Mouse (Mus musculus) heart, embryonic 10.5 days (tissue): ENCODE results near the gene Ltb4r1. TPM values are rescaled to one million over a fixed set of nuclear protein-coding genes. Genes with fewer than 3 reads are reported as not detected.
A peak's percentile ranks its signal among the peaks of the same experiment; 100 is the strongest.

Source experiments
- DNase-seq: peaks from one replicate; pipeline ENCODE4 v3.0.0-alpha.2; 2017; ENCODE audit warnings: low spot score
- H3K27ac ChIP-seq: fragments of 300-500 bp; sonication (generic); 2 replicates; pipeline ENCODE4 v1.5.1; 2016; ENCODE audit warnings: mild to moderate bottlenecking
- H3K27me3 ChIP-seq: fragments of 300-500 bp; sonication (generic); 2 replicates; pipeline ENCODE4 v1.6.1; 2016; ENCODE audit warnings: mild to moderate bottlenecking; ENCODE audit not compliant: poor library complexity, insufficient read depth, severe bottlenecking
- H3K36me3 ChIP-seq: fragments of 300-500 bp; sonication (generic); 2 replicates; pipeline ENCODE4 v1.6.1; 2016; ENCODE audit warnings: mild to moderate bottlenecking, moderate library complexity
- H3K4me1 ChIP-seq: fragments of 300-500 bp; sonication (generic); 2 replicates; pipeline ENCODE4 v1.6.1; 2016; ENCODE audit warnings: mild to moderate bottlenecking
- H3K4me3 ChIP-seq: fragments of 300-500 bp; sonication (generic); 2 replicates; pipeline ENCODE4 v1.5.1; 2016; ENCODE audit warnings: mild to moderate bottlenecking, moderate library complexity
- H3K9me3 ChIP-seq: fragments of 300-500 bp; sonication (generic); 2 replicates; pipeline ENCODE4 v1.6.1; 2016; ENCODE audit warnings: mild to moderate bottlenecking, moderate library complexity
- WGBS: fragments of 180-500 bp; shearing (Covaris S2); methylation state at CpG from one replicate; pipeline ENCODE4 v1.1.7; 2016; 5-methylcytosine and 5-hydroxymethylcytosine counted together
- polyA plus RNA-seq: library from polyadenylated mRNA; unstranded; fragments of >200 nt; fragmentation: Nextera tagmentation; extraction: Ambion mirVana; gene quantifications from 2 replicates; pipeline ENCODE4 v1.2.1, GENCODE M21; 2016

Ltb4r1 gene
- polyA plus RNA-seq, 1 experiment from 2014 or later: 0.79 TPM

DNA sequence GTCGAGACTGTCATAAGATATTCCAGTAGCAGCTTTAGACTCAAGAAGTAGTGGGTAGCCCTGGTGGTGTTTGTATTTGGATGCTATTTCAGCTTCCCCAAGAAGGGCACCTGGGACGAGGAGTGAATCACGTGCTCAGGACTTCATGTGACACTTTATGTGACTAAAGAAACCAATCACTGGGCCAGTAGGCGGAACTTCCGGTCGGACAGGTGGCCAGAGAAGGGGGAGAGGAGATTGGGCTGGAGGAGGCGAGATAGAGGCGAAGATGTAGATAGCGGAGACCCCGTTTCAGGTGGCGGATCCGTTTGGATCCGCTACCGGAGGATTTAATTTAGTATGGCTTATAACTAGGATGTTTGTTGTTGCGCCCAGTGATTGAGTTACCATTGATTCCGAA, 49.1 kb downstream of the Ltb4r1 start:
- no peak for DNase-seq
- H3K27me3 ChIP-seq: no peaks in the 10 kb centered on the region
- H3K4me3 ChIP-seq: peak overlapping the region; percentile 62
- WGBS: 23% methylated on average over 16 of the region's 16 CpGs
- no peaks in the 10 kb centered on the region for H3K4me1 ChIP-seq
- no peaks in the 10 kb centered on the region for H3K36me3 ChIP-seq
- H3K27ac ChIP-seq: peak overlapping the region; percentile 80
- H3K9me3 ChIP-seq: no peaks in the 10 kb centered on the region

DNA sequence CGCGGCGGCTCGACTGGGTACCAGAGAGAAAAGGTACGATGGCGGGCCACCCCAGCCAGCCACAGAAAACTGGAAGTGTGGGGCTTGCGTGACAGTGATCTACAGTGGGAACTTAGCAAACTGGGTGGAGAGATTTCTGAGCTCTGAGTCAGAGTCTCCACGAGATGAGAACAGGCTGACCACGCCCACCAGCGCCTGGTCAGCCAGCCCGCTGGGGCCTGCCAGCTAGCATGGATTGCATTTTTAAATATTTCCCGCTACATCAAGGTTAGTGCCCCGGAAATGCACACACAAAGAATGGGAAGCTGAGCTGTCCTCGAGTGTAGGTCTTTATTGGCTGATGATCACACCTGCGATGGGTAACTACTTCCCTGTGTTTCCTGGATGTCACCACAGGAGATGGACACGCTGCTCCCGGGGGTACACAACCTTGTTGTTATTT, 49.6 kb downstream of the Ltb4r1 start:
- peak overlapping the region; percentile 62 for H3K4me3 ChIP-seq
- WGBS: 24% methylated on average over 17 of the region's 17 CpGs
- H3K27ac ChIP-seq: peak overlapping the region; percentile 80
- no peak for DNase-seq
- H3K9me3 ChIP-seq: no peaks in the 10 kb centered on the region
- no peaks in the 10 kb centered on the region for H3K27me3 ChIP-seq
- no peaks in the 10 kb centered on the region for H3K4me1 ChIP-seq
- no peaks in the 10 kb centered on the region for H3K36me3 ChIP-seq

Other genes with a start within 250 kb of the Ltb4r1 start
- gene Nrl, start 241.0 kb upstream of the Ltb4r1 start, polyA plus RNA-seq: not detected in 2 replicates
- gene Pck2, start 225.7 kb upstream of the Ltb4r1 start, polyA plus RNA-seq: 31.5 and 32.5 TPM in 2 replicates
- gene Dcaf11, start 206.0 kb upstream of the Ltb4r1 start, polyA plus RNA-seq: 69.9 and 75.2 TPM in 2 replicates
- gene A730061H03Rik, start 205.6 kb upstream of the Ltb4r1 start, polyA plus RNA-seq: 1.3 TPM in 1 of 2 replicates, not detected in the other
- gene Fitm1, start 190.3 kb upstream of the Ltb4r1 start, polyA plus RNA-seq: 74.6 and 136 TPM in 2 replicates
- gene Psme1, start 187.8 kb upstream of the Ltb4r1 start, polyA plus RNA-seq: 173 and 196 TPM in 2 replicates
- 17.1 and 22.1 TPM in 2 replicates for gene Emc9, start 180.7 kb upstream of the Ltb4r1 start, polyA plus RNA-seq
- gene Psme2, start 174.8 kb upstream of the Ltb4r1 start, polyA plus RNA-seq: 188 and 205 TPM in 2 replicates
- 14.4 and 21.9 TPM in 2 replicates for gene Rnf31, start 174.3 kb upstream of the Ltb4r1 start, polyA plus RNA-seq
- 5.9 and 7.4 TPM in 2 replicates for gene Irf9, start 162.4 kb upstream of the Ltb4r1 start, polyA plus RNA-seq
- 13.7 and 17.6 TPM in 2 replicates for gene Rec8, start 147.9 kb upstream of the Ltb4r1 start, polyA plus RNA-seq
- gene Ipo4, start 130.0 kb upstream of the Ltb4r1 start, polyA plus RNA-seq: 103 and 108 TPM in 2 replicates
- gene Gm49378, start 128.1 kb upstream of the Ltb4r1 start, polyA plus RNA-seq: 2.3 and 3.1 TPM in 2 replicates
- gene Tm9sf1, start 122.2 kb upstream of the Ltb4r1 start, polyA plus RNA-seq: 91.6 and 96.4 TPM in 2 replicates
- 0.27 and 0.57 TPM in 2 replicates for gene Tssk4, start 115.8 kb upstream of the Ltb4r1 start, polyA plus RNA-seq
- gene Mdp1, start 105.5 kb upstream of the Ltb4r1 start, polyA plus RNA-seq: 71.6 and 79.7 TPM in 2 replicates
- 50.8 and 58.8 TPM in 2 replicates for gene Gmpr2, start 94.0 kb upstream of the Ltb4r1 start, polyA plus RNA-seq
- gene Nedd8, start 93.8 kb upstream of the Ltb4r1 start, polyA plus RNA-seq: 543 and 573 TPM in 2 replicates
- 44.4 and 50.4 TPM in 2 replicates for gene Tinf2, start 84.1 kb upstream of the Ltb4r1 start, polyA plus RNA-seq
- 0.46 and 1.6 TPM in 2 replicates for gene Tgm1, start 52.0 kb upstream of the Ltb4r1 start, polyA plus RNA-seq
- 25.1 and 29.4 TPM in 2 replicates for gene Rabggta, start 43.7 kb upstream of the Ltb4r1 start, polyA plus RNA-seq
- gene Dhrs1, start 20.3 kb upstream of the Ltb4r1 start, polyA plus RNA-seq: 59.7 and 60.5 TPM in 2 replicates
- 33.2 and 49.1 TPM in 2 replicates for gene Nop9, start 20.3 kb upstream of the Ltb4r1 start, polyA plus RNA-seq
- gene Cideb, start 7.5 kb upstream of the Ltb4r1 start, polyA plus RNA-seq: 1.4 and 2.0 TPM in 2 replicates
- gene Ltb4r2, start 4.5 kb upstream of the Ltb4r1 start, polyA plus RNA-seq: 0.44 and 1.1 TPM in 2 replicates
- 14.5 and 18.1 TPM in 2 replicates for gene Adcy4, start 18.1 kb downstream of the Ltb4r1 start, polyA plus RNA-seq
- gene Ripk3, start 22.9 kb downstream of the Ltb4r1 start, polyA plus RNA-seq: 20.0 and 32.0 TPM in 2 replicates
- gene Nfatc4, start 57.2 kb downstream of the Ltb4r1 start, polyA plus RNA-seq: 15.4 and 35.8 TPM in 2 replicates
- 27.1 and 32.7 TPM in 2 replicates for gene Nynrin, start 88.0 kb downstream of the Ltb4r1 start, polyA plus RNA-seq
- 0.12 and 0.30 TPM in 2 replicates for gene Cbln3, start 118.4 kb downstream of the Ltb4r1 start, polyA plus RNA-seq
- 18.2 and 23.2 TPM in 2 replicates for gene Khnyn, start 119.0 kb downstream of the Ltb4r1 start, polyA plus RNA-seq
- gene Sdr39u1, start 134.3 kb downstream of the Ltb4r1 start, polyA plus RNA-seq: 42.4 and 50.3 TPM in 2 replicates
- gene Cma1, start 178.7 kb downstream of the Ltb4r1 start, polyA plus RNA-seq: not detected in 2 replicates
- gene Cma2, start 185.0 kb downstream of the Ltb4r1 start, polyA plus RNA-seq: not detected in 2 replicates